In the genomic region with DNA sequence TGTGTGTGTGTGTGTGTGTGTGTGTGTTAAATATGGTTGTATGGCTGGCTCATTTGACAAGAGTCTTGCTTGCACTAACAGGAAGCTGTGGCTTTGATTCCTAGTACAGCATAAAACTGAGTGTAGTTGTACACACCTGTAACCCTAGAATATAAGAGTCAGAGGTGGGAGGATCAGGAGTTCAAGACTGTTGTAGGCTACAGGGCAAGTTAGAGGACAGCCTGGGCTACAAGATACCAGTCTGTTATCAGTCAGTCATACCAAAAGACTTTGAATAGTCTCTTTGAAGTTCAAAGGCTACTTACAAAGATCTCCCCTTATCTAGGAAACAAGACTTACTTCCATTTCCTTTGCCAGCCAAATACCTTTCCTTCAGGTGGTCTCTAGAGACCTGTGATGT, we compare ENCODE assay signal across 23 mouse cellular contexts. TPM values are rescaled to one million over a fixed set of nuclear protein-coding genes. Genes with fewer than 3 reads are reported as not detected.
DNase-seq lines count a peak whose midpoint lies in the region; ATAC-seq and TF ChIP-seq lines count a peak whose summit lies in the region.
"Had no signal": no experiment of that assay in that cellular context is flagged by ENCODE, and none has a peak within 500 bp of the region (broad histone marks: within the 10 kb centered on the region; RNA-seq: fewer than 3 reads in every experiment).

No protein-coding gene starts in this region.

- H3K79me2 ChIP-seq in heart, adult 2 months (replicated peaks; ENCODE audit: control insufficient read depth, insufficient read depth, low read length), result no peaks in the 10 kb centered on the region
- no peaks in the 10 kb centered on the region; the same call in 1 of the 2 replicates for H3K79me2 ChIP-seq in MEL (ENCODE audit: control insufficient read depth, insufficient read depth, low read length, poor library complexity)

- no peaks in the 10 kb centered on the region for H3K9me3 ChIP-seq in heart, embryonic 10.5 days
- no peaks in the 10 kb centered on the region for H3K9me3 ChIP-seq in MEL (replicated peaks; ENCODE audit: insufficient read depth, low read length)
- H3K9me3 ChIP-seq: embryonic facial prominence, embryonic 12.5 days; embryonic facial prominence, embryonic 15.5 days; heart, embryonic 13.5 days had no signal

- H3K27me3 ChIP-seq in heart, embryonic 10.5 days (ENCODE audit: insufficient read depth, poor library complexity, severe bottlenecking), result peaks cover 60% of the 10 kb centered on the region
- H3K27me3 ChIP-seq in heart, adult 2 months (ENCODE audit: control insufficient read depth, insufficient read depth, low read length), result no peaks in the 10 kb centered on the region
- H3K27me3 ChIP-seq in MEL (ENCODE audit: control insufficient read depth in 1 of 2, insufficient read depth in 2 of 2, low read length in 2 of 2), result no peaks in the 10 kb centered on the region

- H3K27ac ChIP-seq in heart, embryonic 10.5 days, result no peak overlapping the region
- H3K27ac ChIP-seq in heart, adult 2 months, result no peak overlapping the region
- H3K27ac ChIP-seq in MEL (ENCODE audit: control insufficient read depth, low read depth, low read length), result no peak overlapping the region
- H3K27ac ChIP-seq: embryonic facial prominence, embryonic 12.5 days; embryonic facial prominence, embryonic 15.5 days; heart, embryonic 13.5 days; hindbrain, embryonic 14.5 days; hindbrain, postnatal 0 days had no signal

- no peak overlapping the region for H3K9ac ChIP-seq in heart, adult 2 months (ENCODE audit: low read depth, low read length)
- H3K9ac ChIP-seq in MEL (ENCODE audit: control insufficient read depth, low read depth, low read length, poor library complexity, severe bottlenecking), result no peak overlapping the region
- H3K9ac ChIP-seq: embryonic facial prominence, embryonic 12.5 days; embryonic facial prominence, embryonic 15.5 days; forebrain, postnatal 0 days; heart, embryonic 13.5 days; hindbrain, embryonic 14.5 days had no signal

- intact Hi-C loops in heart, adult 2 months (cut with DNase I), result loop anchor here (2.0 to 5.0 kb wide), 2 partner anchors 147 to 363 kb away; no protein-coding TSS in a partner anchor

- TF ChIP-seq CTCF in heart, adult 2 months (IDR thresholded peaks at IDR 0.05), result no peak
- no peak for TF ChIP-seq CTCF in MEL (IDR thresholded peaks at IDR 0.05 in 2 of 3, conservative IDR thresholded peaks at IDR 0.05 in 1 of 3; ENCODE audit: control insufficient read depth in 1 of 3, insufficient read depth in 1 of 3, low read depth in 2 of 3, low read length in 3 of 3, poor library complexity in 1 of 3, severe bottlenecking in 1 of 3)

- no peak for TF ChIP-seq RAD21 in MEL (IDR thresholded peaks at IDR 0.05; ENCODE audit: low read depth, low read length)

- no peak for TF ChIP-seq EP300 in heart, adult 2 months (IDR thresholded peaks at IDR 0.05; ENCODE audit: insufficient read depth, low read depth, low read length)
- peak in 1 of 2 experiments; percentile 51; a peak in 1 of 4 replicates for TF ChIP-seq EP300 in MEL (IDR thresholded peaks at IDR 0.05; ENCODE audit: low read depth in 1 of 2, low read length in 2 of 2)

- H3K36me3 ChIP-seq in heart, embryonic 10.5 days, result no peaks in the 10 kb centered on the region
- H3K36me3 ChIP-seq in heart, adult 2 months (ENCODE audit: control insufficient read depth, insufficient read depth, low read length), result no peaks in the 10 kb centered on the region
- peaks cover 0 to 19% of the 10 kb centered on the region in 2 experiments; a peak in 2 of 4 replicates for H3K36me3 ChIP-seq in MEL (ENCODE audit: control insufficient read depth in 1 of 2, insufficient read depth in 2 of 2, low read length in 2 of 2)
- H3K36me3 ChIP-seq: embryonic facial prominence, embryonic 12.5 days; embryonic facial prominence, embryonic 15.5 days; heart, embryonic 13.5 days had no signal

- no peak for TF ChIP-seq POLR2A in heart, adult 2 months (IDR thresholded peaks at IDR 0.05; ENCODE audit: insufficient read depth, low read depth, low read length)
- TF ChIP-seq POLR2A in MEL (IDR thresholded peaks at IDR 0.05; ENCODE audit: control insufficient read depth in 1 of 2, insufficient read depth in 1 of 2, low read depth in 1 of 2, low read length in 2 of 2, poor library complexity in 1 of 2), result no peak

- ATAC-seq in frontal cortex, adult (ENCODE audit: low TSS enrichment), result no peak
- ATAC-seq: forebrain, embryonic 14.5 days; forebrain, postnatal 0 days; hindbrain, postnatal 0 days; intestine, postnatal 0 days had no signal

- H3K4me3 ChIP-seq in heart, embryonic 10.5 days, result no peak overlapping the region
- H3K4me3 ChIP-seq in heart, adult 2 months, result no peak overlapping the region
- no peak overlapping the region for H3K4me3 ChIP-seq in MEL (ENCODE audit: control insufficient read depth in 1 of 2, insufficient read depth in 1 of 2, low read depth in 2 of 2, low read length in 2 of 2)
- H3K4me3 ChIP-seq: embryonic facial prominence, embryonic 12.5 days; embryonic facial prominence, embryonic 15.5 days; heart, embryonic 13.5 days had no signal

- H3K4me1 ChIP-seq in heart, embryonic 10.5 days, result peaks cover 21% of the 10 kb centered on the region
- H3K4me1 ChIP-seq in heart, adult 2 months (ENCODE audit: control insufficient read depth, insufficient read depth, low read length), result no peaks in the 10 kb centered on the region; the same call in 1 of the 2 replicates
- peaks cover 14 to 20% of the 10 kb centered on the region in 2 experiments for H3K4me1 ChIP-seq in MEL (ENCODE audit: control insufficient read depth in 1 of 2, insufficient read depth in 2 of 2, low read length in 2 of 2)

- DNase-seq in heart, embryonic 10.5 days (ENCODE audit: low spot score), result peak; percentile 66
- no peak for DNase-seq in heart, adult 2 months
- peak; percentile 31 for DNase-seq in MEL (ENCODE audit: low read depth, low spot score)
- peak; percentile 43 for DNase-seq in induced T-regulatory cell, adult 2 months (ENCODE audit: low read depth)
- no peak for DNase-seq in left cerebral cortex, adult 18-20 months (ENCODE audit: low spot score in 2 of 2)
- DNase-seq: adrenal gland, postnatal 10 days; adrenal gland, postnatal 36 days; cerebellum, adult 2 months; cerebellum, adult 9-11 months; cerebellum, postnatal 25 days; forebrain, postnatal 0 days; gastrocnemius, postnatal 25 days; heart, postnatal 14 days; heart, postnatal 4 days had no signal

TF ChIP-seq in MEL, 35 proteins besides CTCF, POLR2A, EP300 and RAD21:
- TF ChIP-seq GATA1 (IDR thresholded peaks at IDR 0.05; ENCODE audit: low read depth, low read length), result peak; percentile 58
- TF ChIP-seq HCFC1 (IDR thresholded peaks at IDR 0.05; ENCODE audit: low read depth, low read length), result no peak
- no peak for TF ChIP-seq MYC (IDR thresholded peaks at IDR 0.05; ENCODE audit: low read depth, low read length)
- TF ChIP-seq TAL1 (IDR thresholded peaks at IDR 0.05; ENCODE audit: low read length), result 0 out of 2 replicates have a peak, but pooled peaks have one; percentile 6

RNA-seq across cellular contexts. Expression of gene Snai1, which starts 4.1 kb away (rescaled TPM):
- polyA plus RNA-seq in heart, embryonic 10.5 days (2016; fragmentation: Nextera tagmentation; extraction: Ambion mirVana), result 21.8 and 42.2 TPM in 2 replicates
- total RNA-seq in heart, adult 2 months (2021), result 1 to 10 TPM; 1.6 to 2.0 TPM
- polyA plus RNA-seq in heart, adult 2 months (2012; rRNA removed), result 6.5 and 10.5 TPM in 2 replicates
- 0.19 and 0.20 TPM in 2 replicates for total RNA-seq in MEL (2012; rRNA removed)
- polyA plus RNA-seq in MEL (2012; ENCODE audit: insufficient read depth in 1 of 2, insufficient read length in 2 of 2, low read depth in 1 of 2, low replicate concordance in 2 of 2, missing spikeins in 1 of 2), result under 1 TPM in 1 of 2 experiments, not detected in 1; 0.74 TPM
- 1 to 10 TPM; 1.1 to 1.2 TPM for total RNA-seq in left cerebral cortex, adult 18-20 months (2021)
- total RNA-seq: common myeloid progenitor, adult 5-6 weeks had no signal

RNA-seq across cellular contexts. Expression of gene Spata2, which starts 41.2 kb away (rescaled TPM):
- 16.5 and 17.4 TPM in 2 replicates for polyA plus RNA-seq in heart, embryonic 10.5 days (2016; fragmentation: Nextera tagmentation; extraction: Ambion mirVana)
- 10 to 100 TPM; 15.4 to 15.6 TPM for total RNA-seq in heart, adult 2 months (2021)
- 15.5 and 19.7 TPM in 2 replicates for polyA plus RNA-seq in heart, adult 2 months (2012; rRNA removed)
- 9.4 and 9.8 TPM in 2 replicates for total RNA-seq in MEL (2012; rRNA removed)
- 10 to 100 TPM in 1 of 2 experiments, not detected in 1; 33.5 TPM for polyA plus RNA-seq in MEL (2012; ENCODE audit: insufficient read depth in 1 of 2, insufficient read length in 2 of 2, low read depth in 1 of 2, low replicate concordance in 2 of 2, missing spikeins in 1 of 2)
- 10 to 100 TPM; 76.0 to 84.0 TPM for total RNA-seq in left cerebral cortex, adult 18-20 months (2021)

RNA-seq across cellular contexts. Expression of gene Rnf114, which starts 41.4 kb away (rescaled TPM):
- polyA plus RNA-seq in heart, embryonic 10.5 days (2016; fragmentation: Nextera tagmentation; extraction: Ambion mirVana), result 71.2 and 90.0 TPM in 2 replicates
- total RNA-seq in heart, adult 2 months (2021), result 10 to 100 TPM; 60.4 to 76.7 TPM
- 96.3 and 128 TPM in 2 replicates for polyA plus RNA-seq in heart, adult 2 months (2012; rRNA removed)
- total RNA-seq in MEL (2012; rRNA removed), result 39.5 and 44.0 TPM in 2 replicates
- polyA plus RNA-seq in MEL (2012; ENCODE audit: insufficient read depth in 1 of 2, insufficient read length in 2 of 2, low read depth in 1 of 2, low replicate concordance in 2 of 2, missing spikeins in 1 of 2), result 10 to 100 TPM in 1 of 2 experiments, not detected in 1; 49.2 TPM
- 10 to 100 TPM; 57.9 to 58.9 TPM for total RNA-seq in left cerebral cortex, adult 18-20 months (2021)

Comparison
In these comparisons a context has a peak if more than half of its experiments do, and no peak if none do; other contexts are left out.
1. DNase-seq: peak in heart, embryonic 10.5 days (single experiment), MEL (single experiment) and induced T-regulatory cell, adult 2 months (single experiment); none in heart, adult 2 months (0 of 2) and left cerebral cortex, adult 18-20 months (0 of 2).